Mouse (Mus musculus): ENCODE results near the gene E2f4. TPM values are rescaled to one million over a fixed set of nuclear protein-coding genes. Genes with fewer than 3 reads are reported as not detected.

E2f4 gene
- polyA plus RNA-seq, 1 experiment from 2014 or later, result 266 TPM

DNA sequence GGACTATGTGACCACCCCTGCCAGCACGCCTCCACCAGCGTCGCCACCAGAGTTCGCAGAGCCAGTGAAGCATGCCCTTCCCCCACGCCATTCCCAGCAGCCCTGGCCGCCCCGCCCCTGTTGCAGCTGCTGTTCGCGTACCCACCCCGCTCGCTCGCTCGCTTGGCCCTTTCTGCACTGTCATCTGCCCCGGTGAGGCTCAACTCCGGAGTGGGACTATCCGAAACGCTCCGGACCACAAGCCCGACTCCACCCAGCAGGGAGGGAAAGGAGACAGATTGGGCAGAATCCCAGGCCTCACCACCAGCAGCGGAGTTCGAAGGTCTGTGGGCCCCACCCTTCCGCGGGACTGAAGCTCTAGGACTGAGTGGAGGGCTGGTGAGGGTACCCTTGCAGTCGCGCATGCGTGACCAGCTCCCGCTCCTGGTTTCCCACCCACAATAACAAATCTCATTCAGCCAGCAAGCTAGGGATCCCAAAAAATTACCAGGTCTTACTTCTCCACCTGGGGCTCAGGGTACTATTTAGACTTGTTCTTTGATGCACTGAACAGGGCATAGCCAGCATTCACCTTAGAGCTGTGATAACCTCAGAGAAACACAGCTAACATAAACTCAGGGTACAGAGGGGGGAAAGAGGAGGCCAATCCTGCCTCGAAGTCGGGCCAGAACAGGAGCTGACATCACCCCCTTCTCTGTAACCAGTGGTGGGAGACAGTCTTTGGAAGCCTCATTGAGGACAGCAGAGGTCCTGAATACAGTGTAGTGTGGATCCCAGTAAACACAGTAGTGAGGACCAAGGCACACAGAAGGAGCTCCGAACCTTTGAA, 21.0 kb upstream of the E2f4 start:
- H3K4me1 ChIP-seq (replicated peaks; ENCODE audit: control insufficient read depth, insufficient read depth, low read length), result peaks cover 8% of the 10 kb centered on the region
- H3K27ac ChIP-seq (ENCODE audit: low read depth, low read length), result no peak overlapping the region
- H3K4me3 ChIP-seq (ENCODE audit: low read depth, low read length), result peak overlapping the region; percentile 38
- H3K9me3 ChIP-seq (ENCODE audit: control insufficient read depth, low read length), result no peaks in the 10 kb centered on the region
- ATAC-seq (replicated peaks; ENCODE audit: low FRiP score) (peak; percentile 48), DNase-seq (ENCODE audit: low spot score) (peak; percentile 62)
- 6% methylated on average over 30 of the region's 30 CpGs for WGBS
- H3K36me3 ChIP-seq (ENCODE audit: control insufficient read depth, insufficient read depth, low read length), result no peaks in the 10 kb centered on the region
- H3K27me3 ChIP-seq (replicated peaks; ENCODE audit: control insufficient read depth, insufficient read depth, low read length), result peaks cover 86% of the 10 kb centered on the region
- peak overlapping the region; percentile 63 for H3K4me2 ChIP-seq
- H3K9ac ChIP-seq (ENCODE audit: low read depth, low read length), result no peak overlapping the region

DNA sequence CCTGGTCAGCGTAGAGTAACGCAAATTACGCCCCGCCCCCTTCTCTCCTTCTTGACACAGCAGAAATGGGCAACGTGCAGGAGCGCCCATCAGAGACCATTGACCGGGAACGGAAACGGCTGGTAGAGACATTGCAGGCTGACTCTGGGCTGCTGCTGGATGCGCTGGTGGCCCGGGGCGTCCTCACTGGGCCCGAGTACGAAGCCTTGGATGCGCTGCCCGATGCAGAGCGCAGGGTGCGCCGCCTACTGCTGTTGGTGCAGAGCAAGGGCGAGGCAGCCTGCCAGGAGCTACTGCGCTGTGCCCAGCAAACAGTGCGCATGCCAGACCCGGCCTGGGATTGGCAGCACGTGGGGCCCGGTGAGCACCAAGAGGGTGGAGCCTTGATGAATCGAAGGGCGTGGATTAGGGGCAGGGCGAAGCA, 18.5 kb upstream of the E2f4 start:
- no peak overlapping the region for H3K27ac ChIP-seq (ENCODE audit: low read depth, low read length)
- peaks cover 77% of the 10 kb centered on the region for H3K27me3 ChIP-seq (replicated peaks; ENCODE audit: control insufficient read depth, insufficient read depth, low read length)
- peak; percentile 27; the same call in 1 of the 2 replicates for ATAC-seq (replicated peaks; ENCODE audit: low FRiP score)
- no peaks in the 10 kb centered on the region for H3K9me3 ChIP-seq (ENCODE audit: control insufficient read depth, low read length)
- no peak for DNase-seq (ENCODE audit: low spot score)
- 4% methylated on average over 28 of the region's 28 CpGs for WGBS
- peak overlapping the region; percentile 2; the same call in 1 of the 2 replicates for H3K4me3 ChIP-seq (ENCODE audit: low read depth, low read length)
- H3K9ac ChIP-seq (ENCODE audit: low read depth, low read length), result no peak overlapping the region
- H3K36me3 ChIP-seq (ENCODE audit: control insufficient read depth, insufficient read depth, low read length), result no peaks in the 10 kb centered on the region
- peak overlapping the region; percentile 60 for H3K4me2 ChIP-seq
- H3K4me1 ChIP-seq (replicated peaks; ENCODE audit: control insufficient read depth, insufficient read depth, low read length), result peaks cover 14% of the 10 kb centered on the region

DNA sequence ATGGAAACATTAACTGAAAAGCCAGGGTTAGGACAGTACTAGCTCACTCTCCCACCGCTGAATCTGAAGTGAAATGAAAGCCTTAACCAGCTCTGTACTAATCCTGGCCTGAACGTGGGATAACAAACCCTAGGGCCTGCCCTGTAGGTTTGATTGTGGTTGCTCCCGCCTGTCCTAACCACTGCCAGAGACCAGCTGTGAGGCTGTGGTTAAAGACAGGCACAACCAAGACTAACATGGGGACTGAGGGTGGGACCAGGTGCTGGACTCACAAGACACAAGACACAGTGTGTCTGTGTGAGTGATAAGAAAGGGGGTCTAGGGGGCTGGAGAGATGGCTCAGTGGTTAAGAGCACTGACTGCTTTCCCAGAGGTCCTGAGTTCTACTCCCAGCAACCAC, 16.9 kb upstream of the E2f4 start:
- 58% methylated on average over 3 of the region's 3 CpGs for WGBS
- peaks cover 14% of the 10 kb centered on the region for H3K4me1 ChIP-seq (replicated peaks; ENCODE audit: control insufficient read depth, insufficient read depth, low read length)
- H3K27ac ChIP-seq (ENCODE audit: low read depth, low read length), result no peak overlapping the region
- no peaks in the 10 kb centered on the region for H3K36me3 ChIP-seq (ENCODE audit: control insufficient read depth, insufficient read depth, low read length)
- DNase-seq (ENCODE audit: low spot score), result no peak
- no peak overlapping the region for H3K4me3 ChIP-seq (ENCODE audit: low read depth, low read length)
- H3K9me3 ChIP-seq (ENCODE audit: control insufficient read depth, low read length), result no peaks in the 10 kb centered on the region
- H3K27me3 ChIP-seq (replicated peaks; ENCODE audit: control insufficient read depth, insufficient read depth, low read length), result peaks cover 70% of the 10 kb centered on the region
- no peak overlapping the region for H3K4me2 ChIP-seq
- no peak for ATAC-seq (replicated peaks; ENCODE audit: low FRiP score)
- H3K9ac ChIP-seq (ENCODE audit: low read depth, low read length), result no peak overlapping the region

DNA sequence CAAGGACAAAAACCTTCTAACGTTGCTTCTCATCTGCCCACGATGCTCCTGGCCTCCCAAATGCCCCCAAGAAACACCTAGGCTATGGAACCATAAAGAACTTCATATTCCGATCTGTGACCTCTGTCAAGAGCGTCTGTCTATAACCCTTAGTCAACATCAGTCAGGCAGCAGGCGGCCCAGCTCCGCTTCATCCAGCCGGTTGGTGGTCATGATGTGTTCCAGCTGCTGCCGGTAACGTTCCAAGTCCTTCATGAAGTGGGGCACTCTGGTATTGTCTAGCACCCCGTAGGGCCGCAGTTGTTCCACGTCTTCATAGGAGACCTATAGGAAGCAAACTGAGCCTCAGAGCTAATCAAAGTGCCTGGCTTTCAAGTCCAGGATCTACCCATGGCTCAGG, 15.6 kb upstream of the E2f4 start:
- Histone ChIP-seq H3K9me3 (ENCODE audit: control insufficient read depth, low read length) (no peaks in the 10 kb centered on the region), H3K27me3 (replicated peaks; ENCODE audit: control insufficient read depth, insufficient read depth, low read length) (peaks cover 60% of the 10 kb centered on the region), H3K27ac (ENCODE audit: low read depth, low read length) (no peak overlapping the region), H3K4me1 (replicated peaks; ENCODE audit: control insufficient read depth, insufficient read depth, low read length) (peaks cover 12% of the 10 kb centered on the region), H3K4me2 (no peak overlapping the region), H3K4me3 (ENCODE audit: low read depth, low read length) (no peak overlapping the region), H3K36me3 (ENCODE audit: control insufficient read depth, insufficient read depth, low read length) (no peaks in the 10 kb centered on the region), H3K9ac (ENCODE audit: low read depth, low read length) (no peak overlapping the region)
- ATAC-seq (replicated peaks; ENCODE audit: low FRiP score), result no peak
- no peak for DNase-seq (ENCODE audit: low spot score)
- 86% methylated on average over 12 of the region's 12 CpGs for WGBS

DNA sequence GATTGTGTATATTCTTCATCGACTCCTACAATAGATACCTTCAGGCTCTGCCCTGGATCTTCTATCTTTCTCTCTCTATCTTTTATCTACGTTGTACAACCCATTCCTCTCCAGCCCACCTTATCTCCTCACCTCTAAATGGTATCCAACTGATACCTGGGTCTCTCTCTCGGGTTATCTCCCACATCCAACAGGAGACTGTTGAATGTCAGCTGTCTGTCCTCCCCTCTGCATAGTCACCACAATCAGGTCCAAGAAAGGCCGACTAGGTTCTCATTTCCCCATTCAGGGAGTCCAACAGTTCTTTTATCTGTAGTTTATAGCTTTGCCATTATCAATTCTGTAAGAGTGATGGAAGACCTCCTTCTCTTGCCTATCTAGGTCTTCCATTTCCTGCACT, 15.2 kb upstream of the E2f4 start:
- Histone ChIP-seq H3K4me3 (ENCODE audit: low read depth, low read length) (no peak overlapping the region), H3K27me3 (replicated peaks; ENCODE audit: control insufficient read depth, insufficient read depth, low read length) (peaks cover 56% of the 10 kb centered on the region), H3K36me3 (ENCODE audit: control insufficient read depth, insufficient read depth, low read length) (no peaks in the 10 kb centered on the region), H3K9me3 (ENCODE audit: control insufficient read depth, low read length) (no peaks in the 10 kb centered on the region), H3K4me2 (no peak overlapping the region), H3K9ac (ENCODE audit: low read depth, low read length) (no peak overlapping the region), H3K27ac (ENCODE audit: low read depth, low read length) (no peak overlapping the region), H3K4me1 (replicated peaks; ENCODE audit: control insufficient read depth, insufficient read depth, low read length) (peaks cover 12% of the 10 kb centered on the region)
- ATAC-seq (replicated peaks; ENCODE audit: low FRiP score) (no peak), DNase-seq (ENCODE audit: low spot score) (no peak)
- 57% methylated on average over 4 of the region's 4 CpGs for WGBS

DNA sequence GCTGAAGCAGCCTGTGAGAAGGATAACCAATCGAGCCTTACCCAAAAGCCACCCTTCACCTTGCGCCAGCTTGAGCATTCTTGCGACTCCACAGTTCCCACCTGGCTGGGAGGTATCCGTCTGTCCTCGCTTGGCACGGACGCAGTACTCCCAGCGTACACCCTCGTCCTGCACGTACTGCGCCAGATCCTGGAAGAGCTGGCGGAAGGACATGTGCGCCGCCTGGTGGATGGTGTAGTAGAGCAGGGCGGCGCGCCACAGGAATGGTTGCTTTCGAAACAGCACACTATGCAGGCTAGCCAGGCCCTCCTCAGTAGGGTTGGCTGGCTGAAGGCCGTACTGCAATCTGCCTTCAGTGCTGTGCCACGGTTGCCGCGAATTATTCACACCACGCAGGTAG, 14.4 kb upstream of the E2f4 start:
- no peaks in the 10 kb centered on the region for H3K36me3 ChIP-seq (ENCODE audit: control insufficient read depth, insufficient read depth, low read length)
- H3K27me3 ChIP-seq (replicated peaks; ENCODE audit: control insufficient read depth, insufficient read depth, low read length), result peaks cover 48% of the 10 kb centered on the region
- peak; percentile 69 for DNase-seq (ENCODE audit: low spot score)
- no peak overlapping the region for H3K4me3 ChIP-seq (ENCODE audit: low read depth, low read length)
- WGBS, result 27% methylated on average over 23 of the region's 23 CpGs
- H3K9me3 ChIP-seq (ENCODE audit: control insufficient read depth, low read length), result no peaks in the 10 kb centered on the region
- no peak overlapping the region for H3K27ac ChIP-seq (ENCODE audit: low read depth, low read length)
- peak overlapping the region; percentile 33 for H3K4me2 ChIP-seq
- H3K4me1 ChIP-seq (replicated peaks; ENCODE audit: control insufficient read depth, insufficient read depth, low read length), result peaks cover 12% of the 10 kb centered on the region
- ATAC-seq (replicated peaks; ENCODE audit: low FRiP score), result peak; percentile 76
- no peak overlapping the region; the same call in 1 of the 2 replicates for H3K9ac ChIP-seq (ENCODE audit: low read depth, low read length)

DNA sequence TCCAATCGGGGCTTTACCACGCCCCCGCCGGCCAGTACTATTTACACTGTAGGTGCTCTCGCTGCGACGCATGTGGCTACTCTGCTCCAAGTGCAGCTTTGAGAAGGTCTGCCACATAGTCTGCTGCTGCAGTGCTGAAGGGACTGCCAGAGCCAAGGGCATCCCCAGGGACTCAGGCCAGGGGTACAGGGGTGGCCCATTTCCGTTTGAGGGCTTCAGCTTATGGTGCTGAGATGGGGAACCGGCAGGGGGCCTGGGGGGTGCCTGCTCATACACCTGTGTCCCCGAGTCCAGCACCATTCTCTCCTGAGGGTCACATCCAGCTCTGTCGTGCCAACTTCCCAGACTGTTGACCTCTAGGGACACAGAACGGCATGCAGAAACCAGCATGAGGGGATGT, 11.9 kb upstream of the E2f4 start:
- ATAC-seq (replicated peaks; ENCODE audit: low FRiP score) (no peak), DNase-seq (ENCODE audit: low spot score) (no peak)
- Histone ChIP-seq H3K9me3 (ENCODE audit: control insufficient read depth, low read length) (no peaks in the 10 kb centered on the region), H3K27ac (ENCODE audit: low read depth, low read length) (no peak overlapping the region), H3K4me2 (no peak overlapping the region), H3K36me3 (ENCODE audit: control insufficient read depth, insufficient read depth, low read length) (no peaks in the 10 kb centered on the region), H3K4me1 (replicated peaks; ENCODE audit: control insufficient read depth, insufficient read depth, low read length) (peaks cover 23% of the 10 kb centered on the region), H3K9ac (ENCODE audit: low read depth, low read length) (no peak overlapping the region), H3K27me3 (replicated peaks; ENCODE audit: control insufficient read depth, insufficient read depth, low read length) (peaks cover 35% of the 10 kb centered on the region), H3K4me3 (ENCODE audit: low read depth, low read length) (no peak overlapping the region)
- WGBS, result 42% methylated on average over 12 of the region's 12 CpGs

DNA sequence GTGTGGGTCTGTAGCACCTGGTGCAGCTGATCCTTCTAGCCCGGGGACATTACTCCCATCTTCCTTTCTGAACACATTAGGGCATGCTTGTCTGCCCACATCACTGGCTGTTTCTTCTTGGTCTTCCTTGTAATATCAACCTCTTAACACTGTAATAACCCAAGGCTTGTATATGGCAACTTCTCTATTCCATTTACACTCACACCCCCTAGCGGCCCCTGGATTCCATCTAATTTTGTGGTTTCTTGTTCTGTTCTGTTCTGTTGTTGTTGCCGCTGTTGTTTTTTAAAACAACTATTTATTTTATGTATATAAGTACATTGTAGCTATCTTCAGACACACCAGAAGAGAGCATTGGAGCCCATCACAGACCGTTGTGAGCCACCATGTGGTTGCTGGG, 10.6 kb upstream of the E2f4 start:
- Histone ChIP-seq H3K9ac (ENCODE audit: low read depth, low read length) (no peak overlapping the region), H3K36me3 (ENCODE audit: control insufficient read depth, insufficient read depth, low read length) (no peaks in the 10 kb centered on the region), H3K27ac (ENCODE audit: low read depth, low read length) (no peak overlapping the region), H3K4me1 (replicated peaks; ENCODE audit: control insufficient read depth, insufficient read depth, low read length) (peaks cover 26% of the 10 kb centered on the region), H3K4me3 (ENCODE audit: low read depth, low read length) (no peak overlapping the region), H3K27me3 (replicated peaks; ENCODE audit: control insufficient read depth, insufficient read depth, low read length) (peaks cover 35% of the 10 kb centered on the region), H3K9me3 (ENCODE audit: control insufficient read depth, low read length) (no peaks in the 10 kb centered on the region), H3K4me2 (no peak overlapping the region)
- no peak for DNase-seq (ENCODE audit: low spot score)
- 85% methylated on average over 4 of the region's 4 CpGs for WGBS
- no peak for ATAC-seq (replicated peaks; ENCODE audit: low FRiP score)

DNA sequence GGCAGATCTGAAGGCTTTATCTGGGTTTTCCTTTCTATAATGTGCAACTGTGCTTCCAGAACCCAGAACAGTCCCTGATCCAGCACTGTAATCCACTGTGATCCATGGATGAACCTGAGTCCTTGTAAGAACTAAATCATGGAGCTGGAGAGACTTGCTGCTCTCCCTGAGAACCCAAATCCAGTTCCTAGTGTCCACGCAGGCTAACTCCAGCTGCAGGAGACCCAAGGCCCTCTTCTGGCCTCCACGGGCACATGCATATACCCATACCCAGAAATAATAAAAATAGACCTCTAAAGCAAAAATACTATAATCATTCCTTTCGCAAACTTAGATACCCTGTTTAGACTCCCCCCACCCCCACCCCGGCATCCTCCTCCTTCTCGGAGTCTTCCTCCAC, 9.2 kb upstream of the E2f4 start:
- Histone ChIP-seq H3K4me2 (no peak overlapping the region), H3K9me3 (ENCODE audit: control insufficient read depth, low read length) (no peaks in the 10 kb centered on the region), H3K4me1 (replicated peaks; ENCODE audit: control insufficient read depth, insufficient read depth, low read length) (peaks cover 20% of the 10 kb centered on the region), H3K27me3 (replicated peaks; ENCODE audit: control insufficient read depth, insufficient read depth, low read length) (peaks cover 25% of the 10 kb centered on the region), H3K9ac (ENCODE audit: low read depth, low read length) (no peak overlapping the region), H3K4me3 (ENCODE audit: low read depth, low read length) (no peak overlapping the region), H3K27ac (ENCODE audit: low read depth, low read length) (no peak overlapping the region), H3K36me3 (ENCODE audit: control insufficient read depth, insufficient read depth, low read length) (no peaks in the 10 kb centered on the region)
- WGBS, result 87% methylated on average over 5 of the region's 5 CpGs
- ATAC-seq (replicated peaks; ENCODE audit: low FRiP score) (no peak), DNase-seq (ENCODE audit: low spot score) (no peak)

Data from liver, embryonic 11.5 days (tissue).